Mouse (Mus musculus) cerebellum, adult 2 months (tissue): ENCODE data around the gene Slc4a1ap.

Experiments
- CTCF ChIP-seq: fragments of 200-500 bp; IDR thresholded peaks from 2 replicates; pipeline ENCODE4 v1.5.1; 2011; ENCODE audit warnings: low read depth, mild to moderate bottlenecking, control low read depth, low read length, moderate library complexity, borderline replicate concordance; ENCODE audit not compliant: insufficient read depth
- POLR2A ChIP-seq: fragments of 200-500 bp; IDR thresholded peaks from 2 replicates; pipeline ENCODE4 v1.6.1; 2011; ENCODE audit warnings: low read length, control low read depth, borderline replicate concordance; ENCODE audit not compliant: insufficient read depth

DNA sequence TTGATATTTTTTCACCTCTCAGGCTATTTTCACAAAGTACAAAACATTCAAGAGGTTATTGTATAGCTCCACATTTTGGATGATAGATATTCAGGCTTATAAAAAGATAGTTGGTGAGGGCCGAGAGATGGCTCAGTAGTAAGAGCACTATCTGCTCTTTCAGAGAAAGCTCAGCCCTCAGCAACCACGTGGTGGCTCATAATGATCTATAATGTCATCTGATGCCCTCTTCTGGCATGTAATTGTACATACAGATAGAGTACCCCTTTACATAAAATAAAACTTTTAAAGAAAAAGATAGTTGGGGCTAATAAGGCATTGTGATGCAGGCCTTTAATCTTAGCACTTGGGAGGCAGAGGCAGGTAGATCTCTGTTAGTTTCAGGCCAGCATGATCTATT, 1.8 kb downstream of the Slc4a1ap start:
- TF ChIP-seq POLR2A, result no peak
- no peak for TF ChIP-seq CTCF
